Mouse (Mus musculus): ENCODE results near the gene Nup98. TPM values are rescaled to one million over a fixed set of nuclear protein-coding genes. Genes with fewer than 3 reads are reported as not detected.

Gene Nup98
- polyA plus RNA-seq, 1 experiment from 2014 or later = 53.5 TPM

DNA sequence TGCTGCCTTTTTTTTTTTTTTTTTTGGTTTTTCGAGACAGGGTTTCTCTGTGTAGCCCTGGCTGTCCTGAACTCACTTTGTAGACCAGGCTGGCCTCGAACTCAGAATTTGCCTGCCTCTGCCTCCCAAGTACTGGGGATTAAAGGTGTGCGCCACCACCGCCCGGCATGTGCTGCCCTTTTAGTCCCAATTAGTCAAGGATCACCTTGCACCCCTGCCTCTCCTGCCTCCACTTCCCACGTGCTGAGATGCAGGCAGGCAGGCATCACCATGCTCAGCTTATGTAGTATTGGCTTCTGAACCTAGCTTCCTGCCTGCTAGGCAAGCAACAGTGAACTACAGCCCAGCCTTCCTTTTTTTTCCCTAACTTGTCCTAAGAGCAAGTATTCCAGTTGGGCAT lies 92.6 kb downstream of the Nup98 start:
- Histone ChIP-seq H3K4me3 (ENCODE audit: low read depth, low read length) (no peak overlapping the region), H3K9ac (replicated peaks; ENCODE audit: low read depth, low read length) (no peak overlapping the region), H3K36me3 (ENCODE audit: control insufficient read depth, insufficient read depth, low read length) (peaks cover 38% of the 10 kb centered on the region), H3K27me3 (ENCODE audit: control insufficient read depth, insufficient read depth, low read length) (no peaks in the 10 kb centered on the region), H3K9me3 (ENCODE audit: control insufficient read depth, low read depth, low read length) (no peaks in the 10 kb centered on the region), H3K4me1 (ENCODE audit: control insufficient read depth, insufficient read depth, low read length) (no peaks in the 10 kb centered on the region), H3K4me2 (replicated peaks; ENCODE audit: low read depth, low read length) (no peak overlapping the region), H3K27ac (ENCODE audit: low read length) (no peak overlapping the region)
- 78% methylated on average over 5 of the region's 6 CpGs for WGBS
- no peak for ATAC-seq (ENCODE audit: insufficient number of reproducible peaks, insufficient read depth, low FRiP score, low read depth)

DNA sequence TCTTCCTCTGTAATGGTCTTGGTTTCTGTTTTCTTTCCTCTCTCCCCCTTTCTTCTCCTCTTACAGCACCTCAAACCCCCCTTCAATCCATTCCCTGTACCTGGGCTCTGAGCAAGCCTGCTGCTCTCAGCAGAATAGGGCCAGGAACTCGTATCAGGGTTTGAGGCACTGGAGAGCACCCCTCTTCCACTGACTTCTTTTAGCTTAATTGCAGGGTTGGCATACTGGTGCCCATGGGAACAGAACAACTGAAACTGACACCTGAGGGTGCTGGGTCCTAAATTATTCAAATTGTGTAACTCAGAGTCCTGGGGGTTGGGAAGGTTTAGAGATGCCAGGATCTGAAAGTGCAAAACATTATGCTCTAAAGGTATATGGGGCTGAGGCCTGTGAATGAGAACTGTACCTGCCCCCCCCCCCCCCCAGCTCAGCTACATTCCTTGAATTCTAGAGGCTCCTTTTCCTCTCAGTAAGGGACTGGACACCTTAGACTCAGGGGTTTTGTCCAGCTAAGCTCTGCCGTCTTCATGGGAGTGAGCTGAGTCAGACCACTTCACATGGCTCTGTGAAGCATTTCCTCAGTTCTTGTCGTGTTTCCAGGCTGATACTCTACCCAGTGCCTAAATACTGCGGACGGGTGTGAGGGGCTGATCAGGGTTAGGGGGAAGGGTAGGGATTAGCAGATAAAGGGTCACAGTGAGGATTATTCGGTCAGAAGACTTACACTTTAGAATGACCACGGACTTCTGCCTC lies 93.2 kb downstream of the Nup98 start, which contains the start of gene Chrna10:
Chrna10 (minus strand) TSS at position 250 of the 753 bp plus-strand sequence.
- Histone ChIP-seq H3K4me1 (ENCODE audit: control insufficient read depth, insufficient read depth, low read length) (no peaks in the 10 kb centered on the region), H3K36me3 (ENCODE audit: control insufficient read depth, insufficient read depth, low read length) (peaks cover 31% of the 10 kb centered on the region), H3K27ac (ENCODE audit: low read length) (no peak within 1 kb of the TSS), H3K4me3 (ENCODE audit: low read depth, low read length) (no peak within 1 kb of the TSS), H3K27me3 (ENCODE audit: control insufficient read depth, insufficient read depth, low read length) (no peaks in the 10 kb centered on the region), H3K9me3 (ENCODE audit: control insufficient read depth, low read depth, low read length) (no peaks in the 10 kb centered on the region), H3K4me2 (replicated peaks; ENCODE audit: low read depth, low read length) (no peak within 1 kb of the TSS), H3K9ac (replicated peaks; ENCODE audit: low read depth, low read length) (no peak within 1 kb of the TSS)
- ATAC-seq (ENCODE audit: insufficient number of reproducible peaks, insufficient read depth, low FRiP score, low read depth) = no peak
- 37% methylated on average over 7 of the region's 7 CpGs for WGBS

DNA sequence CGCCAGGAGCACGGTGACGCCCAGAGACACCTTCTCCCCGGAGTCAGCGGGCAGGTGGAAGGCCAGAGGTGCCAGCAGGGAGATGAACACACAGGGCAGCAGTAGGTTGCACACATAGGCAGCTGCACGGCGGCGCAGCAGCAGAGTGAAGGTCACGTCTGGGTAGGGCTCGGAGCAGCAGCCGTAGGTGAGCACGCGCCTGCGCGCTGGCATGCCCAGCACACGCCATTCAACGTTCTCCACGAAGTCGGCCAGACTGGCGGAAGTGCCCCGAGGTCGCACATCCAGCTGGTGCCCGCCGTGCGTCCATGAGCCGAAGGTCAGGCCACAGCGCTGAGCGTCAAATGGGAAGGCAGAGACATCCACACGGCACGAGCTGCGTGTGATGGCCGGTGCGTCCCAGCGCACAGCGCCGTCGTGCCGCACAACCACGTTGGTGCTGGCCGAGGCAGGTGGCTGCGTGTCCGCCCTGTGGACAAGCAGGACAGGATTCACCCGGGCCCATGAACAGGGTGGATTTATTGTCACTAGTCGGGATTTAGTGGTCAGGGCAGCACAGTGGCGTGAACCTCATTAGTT lies 96.7 kb downstream of the Nup98 start:
- H3K27ac ChIP-seq (ENCODE audit: low read length) = no peak overlapping the region
- 76% methylated on average over 45 of the region's 45 CpGs for WGBS
- H3K9me3 ChIP-seq (ENCODE audit: control insufficient read depth, low read depth, low read length) = no peaks in the 10 kb centered on the region
- H3K27me3 ChIP-seq (ENCODE audit: control insufficient read depth, insufficient read depth, low read length) = no peaks in the 10 kb centered on the region
- no peak overlapping the region for H3K9ac ChIP-seq (replicated peaks; ENCODE audit: low read depth, low read length)
- no peak overlapping the region for H3K4me3 ChIP-seq (ENCODE audit: low read depth, low read length)
- no peaks in the 10 kb centered on the region; the same call in 1 of the 2 replicates for H3K36me3 ChIP-seq (ENCODE audit: control insufficient read depth, insufficient read depth, low read length)
- H3K4me2 ChIP-seq (replicated peaks; ENCODE audit: low read depth, low read length) = no peak overlapping the region
- H3K4me1 ChIP-seq (ENCODE audit: control insufficient read depth, insufficient read depth, low read length) = no peaks in the 10 kb centered on the region
- no peak for ATAC-seq (ENCODE audit: insufficient number of reproducible peaks, insufficient read depth, low FRiP score, low read depth)

GRCm38 (mm10) chr7:102109746-102110145 lies 100.2 kb downstream of the Nup98 start:
- Histone ChIP-seq H3K4me2 (replicated peaks; ENCODE audit: low read depth, low read length) (no peak overlapping the region), H3K9ac (replicated peaks; ENCODE audit: low read depth, low read length) (no peak overlapping the region), H3K4me1 (ENCODE audit: control insufficient read depth, insufficient read depth, low read length) (peaks cover 6% of the 10 kb centered on the region; the same call in 1 of the 2 replicates), H3K4me3 (ENCODE audit: low read depth, low read length) (no peak overlapping the region), H3K27me3 (ENCODE audit: control insufficient read depth, insufficient read depth, low read length) (no peaks in the 10 kb centered on the region), H3K36me3 (ENCODE audit: control insufficient read depth, insufficient read depth, low read length) (no peaks in the 10 kb centered on the region; the same call in 1 of the 2 replicates), H3K27ac (ENCODE audit: low read length) (no peak overlapping the region), H3K9me3 (ENCODE audit: control insufficient read depth, low read depth, low read length) (no peaks in the 10 kb centered on the region)
- ATAC-seq (ENCODE audit: insufficient number of reproducible peaks, insufficient read depth, low FRiP score, low read depth) = no peak
- WGBS = 92% methylated on average over 4 of the region's 4 CpGs

GRCm38 (mm10) chr7:102109171-102109570 lies 100.8 kb downstream of the Nup98 start, which contains the start of gene Art5:
Gene Art5 (minus strand): TSS chr7:102109489.
- H3K4me1 ChIP-seq (ENCODE audit: control insufficient read depth, insufficient read depth, low read length) = peaks cover 6% of the 10 kb centered on the region; the same call in 1 of the 2 replicates
- H3K27ac ChIP-seq (ENCODE audit: low read length) = no peak within 1 kb of the TSS
- H3K27me3 ChIP-seq (ENCODE audit: control insufficient read depth, insufficient read depth, low read length) = no peaks in the 10 kb centered on the region
- no peak within 1 kb of the TSS for H3K4me2 ChIP-seq (replicated peaks; ENCODE audit: low read depth, low read length)
- H3K9ac ChIP-seq (replicated peaks; ENCODE audit: low read depth, low read length) = no peak within 1 kb of the TSS
- H3K9me3 ChIP-seq (ENCODE audit: control insufficient read depth, low read depth, low read length) = no peaks in the 10 kb centered on the region
- no peaks in the 10 kb centered on the region; the same call in 1 of the 2 replicates for H3K36me3 ChIP-seq (ENCODE audit: control insufficient read depth, insufficient read depth, low read length)
- WGBS = 77% methylated on average over 7 of the region's 7 CpGs
- no peak for ATAC-seq (ENCODE audit: insufficient number of reproducible peaks, insufficient read depth, low FRiP score, low read depth)
- H3K4me3 ChIP-seq (ENCODE audit: low read depth, low read length) = no peak within 1 kb of the TSS

GRCm38 (mm10) chr7:102108206-102108605 lies 101.8 kb downstream of the Nup98 start:
- H3K4me3 ChIP-seq (ENCODE audit: low read depth, low read length) = no peak overlapping the region
- H3K4me1 ChIP-seq (ENCODE audit: control insufficient read depth, insufficient read depth, low read length) = peaks cover 6% of the 10 kb centered on the region; the same call in 1 of the 2 replicates
- no peaks in the 10 kb centered on the region for H3K27me3 ChIP-seq (ENCODE audit: control insufficient read depth, insufficient read depth, low read length)
- H3K27ac ChIP-seq (ENCODE audit: low read length) = no peak overlapping the region
- H3K9ac ChIP-seq (replicated peaks; ENCODE audit: low read depth, low read length) = no peak overlapping the region
- H3K9me3 ChIP-seq (ENCODE audit: control insufficient read depth, low read depth, low read length) = no peaks in the 10 kb centered on the region
- no peak overlapping the region for H3K4me2 ChIP-seq (replicated peaks; ENCODE audit: low read depth, low read length)
- no peaks in the 10 kb centered on the region; the same call in 1 of the 2 replicates for H3K36me3 ChIP-seq (ENCODE audit: control insufficient read depth, insufficient read depth, low read length)
- 89% methylated on average over 1 of the region's 1 CpGs for WGBS
- no peak for ATAC-seq (ENCODE audit: insufficient number of reproducible peaks, insufficient read depth, low FRiP score, low read depth)

GRCm38 (mm10) chr7:102106700-102107141 lies 103.3 kb downstream of the Nup98 start:
- ATAC-seq (ENCODE audit: insufficient number of reproducible peaks, insufficient read depth, low FRiP score, low read depth) = no peak
- Histone ChIP-seq H3K27me3 (ENCODE audit: control insufficient read depth, insufficient read depth, low read length) (no peaks in the 10 kb centered on the region), H3K9me3 (ENCODE audit: control insufficient read depth, low read depth, low read length) (no peaks in the 10 kb centered on the region), H3K4me3 (ENCODE audit: low read depth, low read length) (peak overlapping the region; percentile 24), H3K9ac (replicated peaks; ENCODE audit: low read depth, low read length) (0 out of 2 replicates have a peak overlapping the region, but pooled peaks have one; percentile 21), H3K36me3 (ENCODE audit: control insufficient read depth, insufficient read depth, low read length) (no peaks in the 10 kb centered on the region; the same call in 1 of the 2 replicates), H3K4me1 (ENCODE audit: control insufficient read depth, insufficient read depth, low read length) (peaks cover 6% of the 10 kb centered on the region; the same call in 1 of the 2 replicates), H3K27ac (ENCODE audit: low read length) (no peak overlapping the region), H3K4me2 (replicated peaks; ENCODE audit: low read depth, low read length) (peak overlapping the region; percentile 66)
- 16% methylated on average over 21 of the region's 23 CpGs for WGBS

- H3K4me3 ChIP-seq (ENCODE audit: low read depth, low read length) = no peak overlapping the region
- H3K4me2 ChIP-seq (replicated peaks; ENCODE audit: low read depth, low read length) = no peak overlapping the region
- H3K27me3 ChIP-seq (ENCODE audit: control insufficient read depth, insufficient read depth, low read length) = no peaks in the 10 kb centered on the region
- H3K27ac ChIP-seq (ENCODE audit: low read length) = no peak overlapping the region
- peaks cover 17% of the 10 kb centered on the region; the same call in 1 of the 2 replicates for H3K4me1 ChIP-seq (ENCODE audit: control insufficient read depth, insufficient read depth, low read length)
- 57% methylated on average over 5 of the region's 5 CpGs for WGBS
- H3K9me3 ChIP-seq (ENCODE audit: control insufficient read depth, low read depth, low read length) = no peaks in the 10 kb centered on the region
- H3K36me3 ChIP-seq (ENCODE audit: control insufficient read depth, insufficient read depth, low read length) = no peaks in the 10 kb centered on the region
- ATAC-seq (ENCODE audit: insufficient number of reproducible peaks, insufficient read depth, low FRiP score, low read depth) = no peak
- no peak overlapping the region for H3K9ac ChIP-seq (replicated peaks; ENCODE audit: low read depth, low read length)
These were observed 105.8 kb downstream of the Nup98 start for GRCm38 (mm10) chr7:102104126-102104525.
